Mouse (Mus musculus): ENCODE results near the gene Asb13. TPM values are rescaled to one million over a fixed set of nuclear protein-coding genes. Genes with fewer than 3 reads are reported as not detected.

Gene Asb13
- polyA plus RNA-seq, 2 experiments, result 1.7 to 2.3 TPM

DNA sequence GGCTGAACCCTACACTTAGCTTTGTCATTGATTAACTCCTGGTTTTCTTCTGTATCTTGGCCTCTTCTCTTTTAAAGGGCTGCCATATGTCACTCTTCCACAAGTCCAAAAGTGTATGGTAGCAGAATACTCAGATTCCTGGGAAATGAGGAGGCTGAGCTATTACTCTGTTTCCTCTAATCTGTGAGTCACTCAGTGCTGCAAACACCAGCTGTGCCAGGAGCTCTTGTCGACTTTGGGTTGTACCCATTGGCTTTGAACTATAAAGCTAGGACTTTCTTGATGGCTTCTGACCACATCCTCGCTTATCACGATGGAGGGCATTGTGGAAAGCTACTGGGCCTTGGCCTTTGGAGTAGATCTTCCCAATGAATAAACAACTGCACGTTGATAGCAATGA is 45.3 kb downstream of the Asb13 start:
- Histone ChIP-seq H3K9me3 (ENCODE audit: control insufficient read depth, low read length) (no peaks in the 10 kb centered on the region), H3K4me3 (ENCODE audit: insufficient read depth in 1 of 2, low read depth in 2 of 2, low read length in 2 of 2) (no peak overlapping the region)

DNA sequence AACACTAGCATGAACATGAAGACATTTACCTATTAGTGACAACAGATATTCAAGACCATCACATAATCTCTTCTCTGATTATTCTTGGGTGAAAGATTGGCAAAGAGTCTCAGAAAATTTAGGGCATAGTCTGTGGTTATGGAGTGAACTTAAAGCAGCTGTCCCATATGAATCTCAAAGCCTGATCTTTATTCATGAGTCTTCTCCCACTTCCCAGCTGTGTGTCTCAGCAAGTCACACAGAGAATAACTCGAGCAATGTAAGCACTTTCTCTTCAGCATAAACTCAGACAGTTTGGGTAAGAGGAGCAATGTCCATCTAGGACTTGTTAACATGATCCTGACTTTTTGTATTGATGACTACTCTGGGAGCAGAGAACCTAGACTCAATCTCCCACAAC is 52.5 kb downstream of the Asb13 start:
- Histone ChIP-seq H3K9me3 (ENCODE audit: control insufficient read depth, low read length) (no peaks in the 10 kb centered on the region), H3K27me3 (ENCODE audit: control insufficient read depth, insufficient read depth, low read length) (no peaks in the 10 kb centered on the region), H3K9ac (replicated peaks) (no peak overlapping the region), H3K4me2 (ENCODE audit: low read depth) (no peak overlapping the region), H3K36me3 (replicated peaks; ENCODE audit: control insufficient read depth, insufficient read depth, low read depth) (no peaks in the 10 kb centered on the region), H3K4me1 (replicated peaks; ENCODE audit: control insufficient read depth in 2 of 2, insufficient read depth in 2 of 2, low read length in 1 of 2) (no peaks in the 10 kb centered on the region), H3K4me3 (ENCODE audit: insufficient read depth in 1 of 2, low read depth in 2 of 2, low read length in 2 of 2) (no peak overlapping the region), H3K27ac (no peak overlapping the region)
- DNase-seq (ENCODE audit: low read depth in 3 of 3, low spot score in 3 of 3) (no peak), ATAC-seq (ENCODE audit: insufficient read depth) (no peak)
- 30% methylated on average over 1 of the region's 1 CpGs for WGBS (ENCODE audit: insufficient replicate concordance)
- TF ChIP-seq CTCF (IDR thresholded peaks at IDR 0.05; ENCODE audit: low read depth) (no peak), EP300 (IDR thresholded peaks at IDR 0.05; ENCODE audit: low read depth) (no peak)

More for the DNA sequence above, 45.3 kb downstream of the Asb13 start:
- H3K4me2 ChIP-seq (ENCODE audit: low read depth), result no peak overlapping the region
- H3K4me1 ChIP-seq (replicated peaks; ENCODE audit: control insufficient read depth in 2 of 2, insufficient read depth in 2 of 2, low read length in 1 of 2), result no peaks in the 10 kb centered on the region
- ATAC-seq (ENCODE audit: insufficient read depth) (no peak), DNase-seq (ENCODE audit: low read depth in 3 of 3, low spot score in 3 of 3) (no peak)
- no peaks in the 10 kb centered on the region for H3K36me3 ChIP-seq (replicated peaks; ENCODE audit: control insufficient read depth, insufficient read depth, low read depth)
- TF ChIP-seq EP300 (IDR thresholded peaks at IDR 0.05; ENCODE audit: low read depth) (no peak), CTCF (IDR thresholded peaks at IDR 0.05; ENCODE audit: low read depth) (no peak)
- no peak overlapping the region for H3K27ac ChIP-seq
- no peak overlapping the region for H3K9ac ChIP-seq (replicated peaks)
- H3K27me3 ChIP-seq (ENCODE audit: control insufficient read depth, insufficient read depth, low read length), result no peaks in the 10 kb centered on the region
- WGBS (ENCODE audit: insufficient replicate concordance), result 51% methylated on average over 4 of the region's 4 CpGs

DNA sequence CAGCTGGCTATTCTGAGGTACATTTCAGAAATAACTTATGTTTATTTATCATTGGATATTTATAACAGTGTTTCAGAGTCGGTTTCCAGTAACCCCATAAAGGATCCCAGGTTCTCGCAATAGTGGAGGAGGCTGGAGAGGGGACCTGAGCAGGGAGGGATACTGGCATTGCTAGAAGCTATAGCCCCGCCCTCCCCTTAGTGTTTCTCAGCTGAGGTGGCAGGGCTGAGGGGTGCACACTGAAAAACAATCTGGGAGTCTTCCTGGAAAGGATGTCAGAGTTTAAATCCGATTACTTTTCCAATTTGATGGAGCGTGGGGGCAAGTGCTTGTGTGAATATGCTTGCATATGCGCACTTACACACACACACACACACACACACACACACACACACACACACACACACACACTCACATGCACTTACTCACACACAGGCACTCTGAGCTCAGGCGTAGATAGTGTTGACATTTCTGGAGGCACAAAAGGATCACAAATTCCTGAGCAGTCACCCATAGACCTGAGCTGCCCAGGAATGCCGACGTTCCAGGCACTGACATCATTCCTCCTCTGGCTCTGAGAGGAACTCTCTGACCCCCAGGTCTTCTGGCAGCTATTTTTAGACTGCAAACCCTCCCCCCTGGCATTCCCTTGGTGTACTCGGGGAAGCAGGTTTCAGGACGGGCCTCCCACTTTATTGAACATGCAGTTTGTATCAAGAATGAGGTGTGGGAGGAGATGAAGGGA is 60.9 kb downstream of the Asb13 start:
- DNase-seq (ENCODE audit: low read depth in 3 of 3, low spot score in 3 of 3) (no peak), ATAC-seq (ENCODE audit: insufficient read depth) (no peak)

DNA sequence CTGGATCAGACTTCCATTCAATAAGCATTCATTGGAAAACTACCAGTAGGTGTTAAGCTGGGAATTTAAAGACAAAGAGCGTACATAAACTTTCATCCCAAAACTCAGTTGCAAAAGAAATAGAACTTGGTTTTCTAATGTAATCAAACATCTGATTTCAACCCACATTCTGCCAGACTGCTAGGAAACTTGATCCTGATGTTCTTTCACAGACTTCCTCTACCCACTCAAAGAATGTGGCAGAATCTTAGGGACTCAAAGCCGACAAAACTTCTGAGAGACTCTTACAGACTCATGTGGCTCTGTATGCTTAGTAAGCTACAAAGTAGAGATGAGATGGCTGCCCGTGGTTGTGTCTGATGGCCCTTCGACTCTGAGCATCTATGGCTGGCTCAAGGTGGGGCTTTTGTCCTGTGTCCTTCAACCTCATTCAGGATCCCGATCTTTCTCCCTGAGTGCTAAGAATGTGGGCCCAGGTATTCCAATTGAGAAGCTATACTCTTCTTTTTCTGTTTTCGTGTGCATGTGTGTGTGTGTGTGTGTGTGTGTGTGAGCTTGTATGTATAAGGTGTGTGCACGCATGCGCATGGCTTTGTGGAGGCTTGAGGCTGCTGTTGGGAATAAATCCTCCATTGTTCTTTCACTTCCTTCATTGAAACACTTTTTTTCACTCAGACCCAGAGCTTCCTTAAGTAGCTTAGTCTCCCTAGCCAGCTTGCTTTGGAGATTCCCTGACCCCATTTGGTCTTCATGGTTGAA is 63.3 kb downstream of the Asb13 start:
- no peak overlapping the region for H3K27ac ChIP-seq
- H3K9ac ChIP-seq (replicated peaks), result no peak overlapping the region
- no peaks in the 10 kb centered on the region for H3K36me3 ChIP-seq (replicated peaks; ENCODE audit: control insufficient read depth, insufficient read depth, low read depth)
- no peaks in the 10 kb centered on the region for H3K9me3 ChIP-seq (ENCODE audit: control insufficient read depth, low read length)
- no peak for DNase-seq (ENCODE audit: low read depth in 3 of 3, low spot score in 3 of 3)
- TF ChIP-seq EP300 (IDR thresholded peaks at IDR 0.05; ENCODE audit: low read depth) (no peak), CTCF (IDR thresholded peaks at IDR 0.05; ENCODE audit: low read depth) (no peak)
- no peak overlapping the region for H3K4me3 ChIP-seq (ENCODE audit: insufficient read depth in 1 of 2, low read depth in 2 of 2, low read length in 2 of 2)
- peaks cover 0 to 6% of the 10 kb centered on the region in 2 experiments; a peak in 1 of 4 replicates for H3K4me1 ChIP-seq (replicated peaks; ENCODE audit: control insufficient read depth in 2 of 2, insufficient read depth in 2 of 2, low read length in 1 of 2)
- 62% methylated on average over 8 of the region's 8 CpGs for WGBS (ENCODE audit: insufficient replicate concordance)
- H3K4me2 ChIP-seq (ENCODE audit: low read depth), result no peak overlapping the region
- no peaks in the 10 kb centered on the region for H3K27me3 ChIP-seq (ENCODE audit: control insufficient read depth, insufficient read depth, low read length)
- ATAC-seq (ENCODE audit: insufficient read depth), result no peak

More for the DNA sequence above, 60.9 kb downstream of the Asb13 start:
- no peak overlapping the region for H3K4me2 ChIP-seq (ENCODE audit: low read depth)
- TF ChIP-seq CTCF (IDR thresholded peaks at IDR 0.05; ENCODE audit: low read depth) (no peak), EP300 (IDR thresholded peaks at IDR 0.05; ENCODE audit: low read depth) (no peak)
- H3K27ac ChIP-seq, result no peak overlapping the region
- no peaks in the 10 kb centered on the region for H3K4me1 ChIP-seq (replicated peaks; ENCODE audit: control insufficient read depth in 2 of 2, insufficient read depth in 2 of 2, low read length in 1 of 2)
- no peaks in the 10 kb centered on the region for H3K27me3 ChIP-seq (ENCODE audit: control insufficient read depth, insufficient read depth, low read length)
- no peaks in the 10 kb centered on the region for H3K36me3 ChIP-seq (replicated peaks; ENCODE audit: control insufficient read depth, insufficient read depth, low read depth)
- 37% methylated on average over 11 of the region's 11 CpGs for WGBS (ENCODE audit: insufficient replicate concordance)
- H3K4me3 ChIP-seq (ENCODE audit: insufficient read depth in 1 of 2, low read depth in 2 of 2, low read length in 2 of 2), result no peak overlapping the region
- no peaks in the 10 kb centered on the region for H3K9me3 ChIP-seq (ENCODE audit: control insufficient read depth, low read length)
- no peak overlapping the region for H3K9ac ChIP-seq (replicated peaks)

DNA sequence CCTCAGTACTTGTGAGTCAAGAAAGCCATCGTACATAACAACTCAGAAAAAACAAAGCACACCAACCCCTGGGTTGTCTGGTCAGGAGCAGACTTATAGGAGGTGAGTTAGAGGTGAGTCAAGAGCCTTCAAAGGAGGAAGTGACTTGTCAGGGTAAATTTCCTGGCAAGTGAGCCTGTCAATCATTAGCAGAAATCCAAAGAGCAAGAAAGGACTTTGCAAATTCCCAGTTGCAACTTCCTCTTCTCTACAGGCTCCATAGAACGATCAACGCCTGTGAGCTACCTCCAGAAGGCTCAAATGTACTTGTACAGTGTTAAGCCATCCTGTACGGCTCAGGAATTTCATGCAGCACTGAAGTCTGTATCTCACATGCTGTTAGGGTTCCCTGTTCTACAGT is 66.9 kb downstream of the Asb13 start:
- DNase-seq (ENCODE audit: low read depth in 3 of 3, low spot score in 3 of 3) (no peak), ATAC-seq (ENCODE audit: insufficient read depth) (no peak)
- TF ChIP-seq CTCF (IDR thresholded peaks at IDR 0.05; ENCODE audit: low read depth) (no peak), EP300 (IDR thresholded peaks at IDR 0.05; ENCODE audit: low read depth) (no peak)
- Histone ChIP-seq H3K4me3 (ENCODE audit: insufficient read depth in 1 of 2, low read depth in 2 of 2, low read length in 2 of 2) (no peak overlapping the region), H3K27me3 (ENCODE audit: control insufficient read depth, insufficient read depth, low read length) (no peaks in the 10 kb centered on the region), H3K9ac (replicated peaks) (no peak overlapping the region), H3K4me2 (ENCODE audit: low read depth) (no peak overlapping the region), H3K4me1 (replicated peaks; ENCODE audit: control insufficient read depth in 2 of 2, insufficient read depth in 2 of 2, low read length in 1 of 2) (peaks cover 0 to 6% of the 10 kb centered on the region in 2 experiments; a peak in 1 of 4 replicates), H3K9me3 (ENCODE audit: control insufficient read depth, low read length) (no peaks in the 10 kb centered on the region), H3K36me3 (replicated peaks; ENCODE audit: control insufficient read depth, insufficient read depth, low read depth) (no peaks in the 10 kb centered on the region), H3K27ac (no peak overlapping the region)
- 22% methylated on average over 4 of the region's 4 CpGs for WGBS (ENCODE audit: insufficient replicate concordance)

Other genes with a start within 250 kb of the Asb13 start
- gene Gdi2, start 96.0 kb upstream of the Asb13 start, polyA plus RNA-seq (2012; rRNA removed), result 41.5 and 57.2 TPM in 2 replicates
- 162 and 174 TPM in 2 replicates for gene Gdi2, start 96.0 kb upstream of the Asb13 start, polyA plus RNA-seq (2014; fragmentation: Nextera tagmentation; extraction: Ambion mirVana)
- 2.5 and 4.2 TPM in 2 replicates for gene Fam208b, start 22.9 kb upstream of the Asb13 start, polyA plus RNA-seq (2012; rRNA removed)
- 3.5 and 5.2 TPM in 2 replicates for gene Fam208b, start 22.9 kb upstream of the Asb13 start, polyA plus RNA-seq (2014; fragmentation: Nextera tagmentation; extraction: Ambion mirVana)
- gene Calml3, start 170.3 kb downstream of the Asb13 start, polyA plus RNA-seq (2012; rRNA removed), result 0.03 TPM in 1 of 2 replicates, not detected in the other
- not detected in 2 replicates for gene Calml3, start 170.3 kb downstream of the Asb13 start, polyA plus RNA-seq (2014; fragmentation: Nextera tagmentation; extraction: Ambion mirVana)
- not detected in 2 replicates for gene Calm4, start 203.7 kb downstream of the Asb13 start, polyA plus RNA-seq (2012; rRNA removed)
- gene Calm4, start 203.7 kb downstream of the Asb13 start, polyA plus RNA-seq (2014; fragmentation: Nextera tagmentation; extraction: Ambion mirVana), result not detected in 2 replicates
- not detected in 2 replicates for gene Calm5, start 220.1 kb downstream of the Asb13 start, polyA plus RNA-seq (2012; rRNA removed)
- gene Calm5, start 220.1 kb downstream of the Asb13 start, polyA plus RNA-seq (2014; fragmentation: Nextera tagmentation; extraction: Ambion mirVana), result not detected in 2 replicates